Mouse (Mus musculus) hindbrain, embryonic 11.5 days (tissue): ENCODE results near the gene Scrn1. TPM values are rescaled to one million over a fixed set of nuclear protein-coding genes. Genes with fewer than 3 reads are reported as not detected.

Source experiments
- ATAC-seq: fragments of 200-750 bp; cut with Nextera tagmentation; 2 replicates; pipeline ENCODE4 v1.8.0; 2017; ENCODE audit warnings: mild to moderate bottlenecking, moderate TSS enrichment, moderate library complexity; ENCODE audit not compliant: low FRiP score
- DNase-seq: peaks from one replicate; pipeline ENCODE4 v3.0.0-alpha.2; 2015; ENCODE audit warnings: low spot score
- H3K27ac ChIP-seq: fragments of 300-500 bp; sonication (generic); 2 replicates; pipeline ENCODE4 v1.5.1; 2014; ENCODE audit warnings: mild to moderate bottlenecking, low read depth, low read length
- H3K27me3 ChIP-seq: fragments of 300-500 bp; sonication (generic); 2 replicates; pipeline ENCODE4 v1.6.1; 2014; ENCODE audit warnings: mild to moderate bottlenecking, low read length, moderate library complexity, mixed read lengths; ENCODE audit not compliant: control insufficient read depth, insufficient read depth
- H3K36me3 ChIP-seq: fragments of 300-500 bp; sonication (generic); 2 replicates; pipeline ENCODE4 v1.6.1; 2014; ENCODE audit warnings: mild to moderate bottlenecking, low read length, moderate library complexity, mixed read lengths; ENCODE audit not compliant: control insufficient read depth, insufficient read depth
- H3K4me1 ChIP-seq: fragments of 300-500 bp; sonication (generic); replicated peaks from 2 replicates; pipeline ENCODE4 v1.6.1; 2014; ENCODE audit warnings: low read length, mixed read lengths; ENCODE audit not compliant: control insufficient read depth, insufficient read depth
- H3K4me2 ChIP-seq: fragments of 300-500 bp; sonication (generic); replicated peaks from 2 replicates; pipeline ENCODE4 v1.6.1; 2014; ENCODE audit warnings: mild to moderate bottlenecking, low read depth, low read length
- H3K4me3 ChIP-seq: fragments of 300-500 bp; sonication (generic); 2 replicates; pipeline ENCODE4 v1.5.1; 2014; ENCODE audit warnings: low read depth, low read length
- H3K9ac ChIP-seq: fragments of 300-500 bp; sonication (generic); 2 replicates; pipeline ENCODE4 v1.6.1; 2014; ENCODE audit warnings: low read depth, low read length
- H3K9me3 ChIP-seq: fragments of 300-500 bp; sonication (generic); 2 replicates; pipeline ENCODE4 v1.6.1; 2016; ENCODE audit warnings: low read length; ENCODE audit not compliant: control insufficient read depth
- WGBS: fragments of 180-500 bp; shearing (Covaris S2); extraction: QIAGEN DNeasy Blood & Tissue Kit; methylation state at CpG from one replicate; pipeline ENCODE4 v1.1.7; 2014; 5-methylcytosine and 5-hydroxymethylcytosine counted together
- polyA plus RNA-seq: library from polyadenylated mRNA; unstranded; fragments of >200 nt; fragmentation: Nextera tagmentation; extraction: Ambion mirVana; gene quantifications from 2 replicates; pipeline ENCODE4 v1.2.1, GENCODE M21; 2014

The Scrn1 gene
- polyA plus RNA-seq, 1 experiment from 2014 or later: 75.2 TPM

DNA sequence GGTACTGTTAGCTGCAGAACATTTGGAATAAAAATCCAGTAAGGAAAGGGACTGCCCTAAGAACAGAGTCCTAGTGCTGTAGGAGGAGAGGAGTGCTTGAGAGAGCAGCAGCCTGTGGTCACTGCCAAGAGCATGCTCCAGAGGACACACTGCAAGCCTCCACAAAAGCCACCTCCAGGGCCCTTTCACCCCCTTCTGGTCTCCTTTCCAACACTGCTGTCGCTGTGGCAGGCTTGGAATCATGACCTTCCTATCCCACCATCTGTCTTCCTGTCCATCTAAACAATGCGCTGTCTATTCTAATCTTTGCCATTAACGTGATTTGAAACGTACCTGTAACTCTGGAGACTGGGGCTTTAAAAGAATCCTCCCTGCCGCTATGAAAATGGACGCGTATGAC lies 7.8 kb downstream of the Scrn1 start:
- ATAC-seq (no peak), DNase-seq (no peak)
- Histone ChIP-seq H3K4me3 (no peak overlapping the region), H3K27ac (no peak overlapping the region), H3K36me3 (no peaks in the 10 kb centered on the region), H3K4me1 (peaks cover 8% of the 10 kb centered on the region), H3K4me2 (no peak overlapping the region), H3K27me3 (no peaks in the 10 kb centered on the region), H3K9ac (no peak overlapping the region), H3K9me3 (no peaks in the 10 kb centered on the region)
- 56% methylated on average over 7 of the region's 7 CpGs for whole genome bisulfite sequencing

GRCm38 (mm10) chr6:54557671-54558070 lies 8.6 kb downstream of the Scrn1 start:
- no peaks in the 10 kb centered on the region for H3K36me3 ChIP-seq
- no peak overlapping the region for H3K4me3 ChIP-seq
- no peak for DNase-seq
- H3K4me2 ChIP-seq: no peak overlapping the region
- ATAC-seq: no peak
- H3K9ac ChIP-seq: no peak overlapping the region
- H3K27me3 ChIP-seq: no peaks in the 10 kb centered on the region
- H3K4me1 ChIP-seq: peaks cover 8% of the 10 kb centered on the region
- H3K9me3 ChIP-seq: no peaks in the 10 kb centered on the region
- 95% methylated on average over 7 of the region's 7 CpGs for WGBS
- H3K27ac ChIP-seq: no peak overlapping the region

- no peak for DNase-seq
- H3K4me2 ChIP-seq: no peak overlapping the region
- H3K9ac ChIP-seq: no peak overlapping the region
- no peak for ATAC-seq
- H3K27ac ChIP-seq: peak overlapping the region; percentile 67; the same call in 1 of the 2 replicates
- H3K9me3 ChIP-seq: no peaks in the 10 kb centered on the region
- H3K4me1 ChIP-seq: peaks cover 8% of the 10 kb centered on the region
- H3K27me3 ChIP-seq: no peaks in the 10 kb centered on the region
- no peaks in the 10 kb centered on the region for H3K36me3 ChIP-seq
- no peak overlapping the region for H3K4me3 ChIP-seq
- WGBS: 71% methylated on average over 1 of the region's 1 CpGs
Observed at GRCm38 (mm10) chr6:54555816-54556215, 10.5 kb downstream of the Scrn1 start.

- DNase-seq: peak; percentile 83
- WGBS: 15% methylated on average over 8 of the region's 8 CpGs
- Histone ChIP-seq H3K36me3 (no peaks in the 10 kb centered on the region), H3K27me3 (no peaks in the 10 kb centered on the region), H3K4me1 (peaks cover 8% of the 10 kb centered on the region), H3K27ac (peak overlapping the region; percentile 67), H3K9ac (no peak overlapping the region), H3K4me3 (no peak overlapping the region), H3K4me2 (no peak overlapping the region), H3K9me3 (no peaks in the 10 kb centered on the region)
- ATAC-seq: peak; percentile 90
Observed at GRCm38 (mm10) chr6:54554341-54555110, 11.8 kb downstream of the Scrn1 start.

- Histone ChIP-seq H3K4me1 (peaks cover 8% of the 10 kb centered on the region), H3K36me3 (no peaks in the 10 kb centered on the region), H3K4me3 (no peak overlapping the region), H3K4me2 (no peak overlapping the region), H3K9ac (no peak overlapping the region), H3K9me3 (no peaks in the 10 kb centered on the region), H3K27ac (peak overlapping the region; percentile 67; the same call in 1 of the 2 replicates), H3K27me3 (no peaks in the 10 kb centered on the region)
- ATAC-seq (0 out of 2 replicates have a peak, but pooled peaks have one; percentile 3), DNase-seq (no peak)
- WGBS: 68% methylated on average over 2 of the region's 2 CpGs
Observed at GRCm38 (mm10) chr6:54553632-54554031, 12.7 kb downstream of the Scrn1 start.

- no peak overlapping the region for H3K9ac ChIP-seq
- peaks cover 8% of the 10 kb centered on the region for H3K4me1 ChIP-seq
- 38% methylated on average over 9 of the region's 9 CpGs for WGBS
- no peaks in the 10 kb centered on the region for H3K27me3 ChIP-seq
- ATAC-seq (0 out of 2 replicates have a peak, but pooled peaks have one; percentile 21), DNase-seq (no peak)
- H3K4me2 ChIP-seq: no peak overlapping the region
- peak overlapping the region; percentile 39; the same call in 1 of the 2 replicates for H3K27ac ChIP-seq
- H3K36me3 ChIP-seq: no peaks in the 10 kb centered on the region
- H3K9me3 ChIP-seq: no peaks in the 10 kb centered on the region
- H3K4me3 ChIP-seq: no peak overlapping the region
Observed at GRCm38 (mm10) chr6:54552721-54553413, 13.4 kb downstream of the Scrn1 start.

DNA sequence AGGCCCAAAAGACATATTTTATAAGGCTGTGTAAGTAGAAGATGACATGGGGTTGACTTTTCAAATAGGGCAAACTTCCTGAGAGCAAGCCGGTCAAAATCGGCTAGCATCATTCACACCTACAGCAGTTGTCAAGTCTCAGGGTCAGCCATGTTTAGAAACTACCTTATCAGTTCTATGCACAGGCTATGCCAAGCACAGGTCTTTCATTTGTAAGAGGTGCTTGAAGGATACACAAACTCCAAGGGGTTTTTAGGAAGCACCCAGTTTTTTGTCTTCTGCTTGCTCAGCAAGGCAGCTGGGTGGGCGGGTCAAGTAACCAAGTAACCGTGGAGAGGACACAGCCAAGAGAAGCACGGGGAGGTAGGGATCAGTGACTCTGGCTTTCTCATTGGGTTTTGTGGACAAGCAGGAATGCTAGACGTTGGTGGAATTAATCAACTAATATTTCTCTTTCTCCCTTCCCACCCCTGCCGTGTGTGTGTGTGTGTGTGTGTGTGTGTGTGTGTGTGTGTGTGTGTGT lies 15.4 kb downstream of the Scrn1 start:
- H3K4me1 ChIP-seq: peaks cover 8% of the 10 kb centered on the region

GRCm38 (mm10) chr6:54549311-54549710 lies 17.0 kb downstream of the Scrn1 start:
- Histone ChIP-seq H3K9me3 (no peaks in the 10 kb centered on the region), H3K4me2 (no peak overlapping the region), H3K9ac (no peak overlapping the region), H3K4me1 (peaks cover 3% of the 10 kb centered on the region; the same call in 1 of the 2 replicates), H3K27ac (no peak overlapping the region), H3K4me3 (no peak overlapping the region), H3K27me3 (no peaks in the 10 kb centered on the region), H3K36me3 (no peaks in the 10 kb centered on the region)
- no peak for ATAC-seq
- DNase-seq: no peak
- WGBS: 68% methylated on average over 4 of the region's 4 CpGs

More for the DNA sequence above, 15.4 kb downstream of the Scrn1 start:
- Histone ChIP-seq H3K4me3 (no peak overlapping the region), H3K4me2 (no peak overlapping the region), H3K9ac (no peak overlapping the region), H3K27me3 (no peaks in the 10 kb centered on the region), H3K27ac (no peak overlapping the region), H3K36me3 (no peaks in the 10 kb centered on the region), H3K9me3 (no peaks in the 10 kb centered on the region)
- WGBS: 65% methylated on average over 7 of the region's 7 CpGs
- DNase-seq (no peak), ATAC-seq (no peak)
